Mouse (Mus musculus): Measurements from ENCODE around the gene Arrb1. TPM values are rescaled to one million over a fixed set of nuclear protein-coding genes. Genes with fewer than 3 reads are reported as not detected.
A peak's percentile ranks its signal among the peaks of the same experiment; 100 is the strongest.
"Not testable (repeated sequence)": the region's sequence is repeated elsewhere in the genome, so short reads cannot be mapped to it uniquely, and the experiment has no call there.

Gene Arrb1
- 100 to 1,000 TPM; 167 to 196 TPM for total RNA-seq (2021)

DNA sequence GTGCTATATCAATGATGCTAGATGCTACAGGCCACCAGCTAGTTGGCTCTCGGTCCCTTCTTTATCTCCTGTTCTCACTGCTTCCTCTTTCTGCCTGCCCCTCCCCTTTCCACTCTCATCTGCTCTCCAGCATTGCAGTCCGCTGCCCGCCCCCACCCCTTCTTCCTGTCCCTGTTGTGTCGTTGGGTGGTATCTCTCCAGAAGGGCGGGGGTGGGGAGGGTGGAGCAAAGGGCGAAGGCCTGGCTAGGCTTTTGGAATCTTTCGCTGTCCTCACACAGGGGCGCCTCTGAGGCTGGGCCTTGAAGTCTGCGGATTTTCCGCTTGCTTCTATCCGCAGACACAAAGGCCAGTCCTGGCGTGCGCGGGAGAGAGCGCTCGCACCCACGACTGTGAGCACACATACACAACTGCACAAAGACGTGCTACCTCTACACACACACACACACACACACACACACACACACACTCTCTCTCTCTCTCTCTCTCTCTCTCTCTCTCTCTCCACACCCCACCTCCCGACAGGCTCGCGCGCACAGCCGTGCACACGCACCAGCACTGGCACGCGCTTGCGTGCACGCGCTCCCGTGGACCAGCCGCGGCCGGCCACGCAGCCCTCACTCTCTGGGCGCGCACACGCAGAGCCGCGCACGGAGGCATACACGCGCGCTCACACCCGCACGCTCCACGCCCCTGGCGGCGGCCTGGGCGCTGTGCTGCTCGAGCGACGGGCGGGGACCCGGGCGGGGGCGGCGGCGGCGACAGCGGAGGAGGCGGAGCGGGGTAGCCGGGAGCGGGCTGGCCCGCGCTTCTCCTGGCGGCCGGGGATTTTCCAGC is at the start of gene Arrb1:
Gene Arrb1, plus strand, starts transcription at position 566 of the 835 bp plus-strand sequence.
- intact Hi-C loops (cut with DNase I): no loop called here
- DNase-seq (ENCODE audit: extremely low spot score in 1 of 2, low spot score in 2 of 2): peak; percentile 81 to 92

- intact Hi-C loops (cut with DNase I): no loop called here
- no peak for DNase-seq (ENCODE audit: extremely low spot score in 1 of 2, low spot score in 2 of 2)
Observed at GRCm38 (mm10) chr7:99489708-99490107, 45.6 kb upstream of the Arrb1 start.

DNA sequence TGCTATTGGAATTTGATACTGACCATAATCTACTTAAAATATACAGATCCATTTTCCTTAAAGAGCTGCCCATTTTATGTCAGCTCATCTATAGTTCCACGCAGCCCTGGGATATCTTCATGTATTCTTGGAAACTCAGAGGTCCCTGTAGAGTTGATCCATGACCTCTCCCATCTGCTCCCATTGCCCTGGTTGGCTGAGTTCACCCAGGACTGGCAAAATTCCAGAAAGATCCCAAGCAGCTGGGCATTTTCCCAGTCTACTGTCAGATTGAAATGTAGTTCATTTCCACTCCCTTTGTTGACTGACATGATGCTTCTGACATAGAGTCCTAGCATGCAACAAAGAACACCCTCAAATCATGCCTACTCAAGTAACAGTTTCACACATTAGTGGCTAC is 36.1 kb upstream of the Arrb1 start:
- DNase-seq (ENCODE audit: extremely low spot score in 1 of 2, low spot score in 2 of 2): no peak
- intact Hi-C loops (cut with DNase I): no loop called here

- DNase-seq (ENCODE audit: extremely low spot score in 1 of 2, low spot score in 2 of 2): peak; percentile 64 to 86
- intact Hi-C loops (cut with DNase I): loop anchor here (1.0 to 10.0 kb wide), 4 partner anchors 57 to 375 kb away; no protein-coding TSS in a partner anchor
Observed at GRCm38 (mm10) chr7:99500201-99500600, 35.1 kb upstream of the Arrb1 start.

- no peak for DNase-seq (ENCODE audit: extremely low spot score in 1 of 2, low spot score in 2 of 2)
- intact Hi-C loops (cut with DNase I): loop anchor here (1.0 to 10.0 kb wide), 4 partner anchors 56 to 374 kb away; no protein-coding TSS in a partner anchor
Observed at GRCm38 (mm10) chr7:99500655-99501054, 34.6 kb upstream of the Arrb1 start.

DNA sequence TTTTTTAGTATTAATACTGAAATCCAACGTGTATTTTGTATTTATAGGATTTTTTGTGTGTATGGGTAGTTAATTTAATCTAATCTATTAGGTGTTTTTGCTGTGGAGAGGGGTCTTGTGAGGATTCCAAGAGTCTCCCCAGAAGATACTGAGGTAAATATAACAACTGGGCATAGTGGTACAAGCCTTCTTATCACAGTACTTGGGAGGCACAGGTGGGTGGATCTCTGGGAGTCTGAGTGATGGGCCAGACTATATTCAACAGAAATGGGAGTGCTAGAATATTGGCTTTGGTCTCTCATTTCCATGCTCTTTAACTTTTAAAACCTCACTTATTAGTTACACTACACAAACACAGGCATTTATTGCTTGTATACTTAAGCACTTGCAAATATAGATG is 34.1 kb upstream of the Arrb1 start:
- intact Hi-C loops (cut with DNase I): loop anchor here (2.0 to 10.0 kb wide), 3 partner anchors 56 to 374 kb away; no protein-coding TSS in a partner anchor
- DNase-seq (ENCODE audit: extremely low spot score in 1 of 2, low spot score in 2 of 2): no peak

GRCm38 (mm10) chr7:99504556-99504955 is 30.7 kb upstream of the Arrb1 start:
- intact Hi-C loops (cut with DNase I): loop anchor here (5.0 to 10.0 kb wide), 2 partner anchors 293 to 370 kb away; no protein-coding TSS in a partner anchor

GRCm38 (mm10) chr7:99508187-99508586 is 27.1 kb upstream of the Arrb1 start:
- intact Hi-C loops (cut with DNase I): loop anchor here (10.0 kb wide), 1 partner anchor 367 kb away; no protein-coding TSS in a partner anchor

More at GRCm38 (mm10) chr7:99504556-99504955, 30.7 kb upstream of the Arrb1 start:
- DNase-seq (ENCODE audit: extremely low spot score in 1 of 2, low spot score in 2 of 2): no peak

DNA sequence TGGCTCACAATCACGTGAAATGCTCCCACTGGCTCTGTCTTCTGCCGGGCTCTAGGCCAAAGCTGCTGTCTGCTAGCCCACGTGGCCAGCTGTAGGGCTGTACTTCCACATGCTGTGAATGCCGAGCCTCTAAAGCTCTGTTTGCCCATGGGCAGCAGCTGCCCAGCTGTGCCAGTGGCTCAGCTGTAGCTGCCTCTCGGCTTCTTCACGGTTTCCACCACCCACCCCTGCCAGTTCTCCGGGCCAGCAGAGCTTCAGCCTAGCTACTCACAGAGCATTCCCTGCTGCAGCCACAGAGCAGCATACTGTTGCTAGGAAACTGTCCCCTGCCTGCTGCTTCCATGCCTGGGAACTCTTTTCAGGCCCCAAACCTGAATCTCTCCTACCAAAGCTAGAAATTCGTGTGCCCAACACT is 25.2 kb upstream of the Arrb1 start:
- peak; percentile 50 to 83 for DNase-seq (ENCODE audit: extremely low spot score in 1 of 2, low spot score in 2 of 2)
- intact Hi-C loops (cut with DNase I): no loop called here

More at GRCm38 (mm10) chr7:99508187-99508586, 27.1 kb upstream of the Arrb1 start:
- DNase-seq (ENCODE audit: extremely low spot score in 1 of 2, low spot score in 2 of 2): not testable (repeated sequence)

- intact Hi-C loops (cut with DNase I): no loop called here
- no peak for DNase-seq (ENCODE audit: extremely low spot score in 1 of 2, low spot score in 2 of 2)
Observed at GRCm38 (mm10) chr7:99516092-99516813, 19.0 kb upstream of the Arrb1 start.

DNA sequence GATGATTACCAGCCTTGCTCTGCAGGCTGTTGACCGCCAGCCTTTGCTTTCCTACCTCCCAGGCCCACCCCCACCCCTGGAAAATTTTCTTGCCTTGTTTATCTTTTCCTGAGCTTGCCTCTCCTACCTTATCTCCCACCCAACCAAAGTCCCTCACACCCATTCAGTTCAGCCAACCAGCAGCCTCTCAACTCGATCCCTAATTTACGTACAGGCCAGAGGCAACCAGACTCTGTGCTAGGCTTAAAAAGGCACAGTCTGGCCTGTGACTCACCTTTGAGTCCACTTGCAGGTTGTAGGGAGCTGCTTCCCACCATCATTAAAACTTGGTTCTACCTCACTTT is 18.5 kb upstream of the Arrb1 start:
- intact Hi-C loops (cut with DNase I): no loop called here
- DNase-seq (ENCODE audit: extremely low spot score in 1 of 2, low spot score in 2 of 2): no peak

DNA sequence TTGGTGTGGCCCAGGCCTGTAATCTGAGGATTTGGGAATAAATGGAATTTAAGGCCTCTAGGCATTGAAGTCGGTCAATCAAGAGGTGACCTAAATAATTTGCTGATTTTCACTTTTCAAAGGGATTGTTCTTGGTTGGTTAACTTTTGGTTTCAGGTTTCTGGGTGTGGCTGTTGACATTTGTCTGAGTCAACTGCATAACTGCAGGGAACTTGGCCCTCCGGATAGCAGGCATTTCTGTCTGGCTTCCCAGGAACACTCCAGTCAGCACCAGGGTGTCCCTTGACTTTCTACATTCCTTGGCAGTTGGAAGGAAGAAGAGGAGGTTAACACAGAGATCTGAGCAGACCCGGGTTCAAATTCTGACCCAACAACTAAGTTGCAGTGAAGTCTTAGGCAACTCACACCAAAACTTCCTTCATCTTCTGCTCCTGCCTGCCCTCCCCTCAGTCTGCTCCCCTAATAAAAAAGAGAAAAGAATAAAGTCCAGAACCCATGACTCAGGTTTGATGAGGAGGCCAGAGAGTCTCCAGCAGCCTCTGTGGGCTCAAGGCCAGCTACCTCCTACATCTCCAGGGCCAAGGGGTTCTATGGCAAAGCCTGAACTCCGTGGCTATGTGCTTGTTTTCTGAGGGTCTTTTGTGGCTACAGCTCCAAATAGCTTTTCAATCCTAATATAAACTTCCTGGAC is 16.2 kb upstream of the Arrb1 start:
- DNase-seq (ENCODE audit: extremely low spot score in 1 of 2, low spot score in 2 of 2): no peak
- intact Hi-C loops (cut with DNase I): no loop called here

GRCm38 (mm10) chr7:99523121-99523520 is 12.1 kb upstream of the Arrb1 start:
- intact Hi-C loops (cut with DNase I): no loop called here
- no peak for DNase-seq (ENCODE audit: extremely low spot score in 1 of 2, low spot score in 2 of 2)

DNA sequence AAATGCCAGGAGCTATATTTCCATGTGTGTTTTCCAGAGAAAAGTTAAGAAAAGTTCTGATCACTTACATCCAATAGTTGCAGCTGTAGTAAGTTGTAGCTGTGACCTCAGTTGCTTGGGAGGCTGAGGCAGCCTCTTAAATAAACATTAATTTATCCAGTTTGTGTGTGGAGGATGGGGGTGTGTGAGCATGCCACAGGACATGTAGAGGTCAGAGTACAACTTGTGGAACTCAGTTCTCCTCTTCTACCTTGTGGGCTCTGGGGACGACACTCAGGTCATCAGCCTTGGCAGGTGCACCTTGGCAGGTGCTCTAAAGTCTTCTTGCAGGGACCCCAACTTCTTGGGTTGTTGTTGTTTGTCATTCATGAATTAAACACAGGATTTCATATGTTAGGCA is 11.4 kb upstream of the Arrb1 start:
- DNase-seq (ENCODE audit: extremely low spot score in 1 of 2, low spot score in 2 of 2): no peak
- intact Hi-C loops (cut with DNase I): no loop called here

- DNase-seq (ENCODE audit: extremely low spot score in 1 of 2, low spot score in 2 of 2): no peak
- intact Hi-C loops (cut with DNase I): no loop called here
Observed at GRCm38 (mm10) chr7:99528547-99528946, 6.7 kb upstream of the Arrb1 start.

DNA sequence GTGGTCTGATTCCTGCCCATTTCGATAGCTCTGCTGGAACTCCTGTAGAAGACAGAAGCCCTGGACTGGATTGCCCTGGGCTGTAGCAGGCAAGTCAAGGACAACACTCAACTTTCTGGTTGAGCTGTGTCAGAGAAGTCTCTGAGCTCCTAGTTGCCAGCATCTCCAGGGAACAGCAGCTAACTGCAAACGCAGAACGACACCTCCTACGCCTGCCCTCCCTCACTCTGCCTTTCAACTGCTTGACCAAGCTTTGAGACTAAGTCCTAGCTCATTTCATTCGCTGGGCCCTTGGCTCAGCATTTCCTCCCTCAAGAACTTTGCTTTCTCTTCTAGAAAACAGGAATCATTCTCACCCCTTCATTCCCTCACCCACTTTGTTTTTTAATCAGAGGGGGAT is 5.9 kb upstream of the Arrb1 start:
- DNase-seq (ENCODE audit: extremely low spot score in 1 of 2, low spot score in 2 of 2): no peak
- intact Hi-C loops (cut with DNase I): no loop called here

- intact Hi-C loops (cut with DNase I): no loop called here
- DNase-seq (ENCODE audit: extremely low spot score in 1 of 2, low spot score in 2 of 2): no peak
Observed at GRCm38 (mm10) chr7:99531408-99531970, 3.8 kb upstream of the Arrb1 start.

GRCm38 (mm10) chr7:99532526-99532925 is 2.7 kb upstream of the Arrb1 start:
- DNase-seq (ENCODE audit: extremely low spot score in 1 of 2, low spot score in 2 of 2): no peak
- intact Hi-C loops (cut with DNase I): no loop called here

DNA sequence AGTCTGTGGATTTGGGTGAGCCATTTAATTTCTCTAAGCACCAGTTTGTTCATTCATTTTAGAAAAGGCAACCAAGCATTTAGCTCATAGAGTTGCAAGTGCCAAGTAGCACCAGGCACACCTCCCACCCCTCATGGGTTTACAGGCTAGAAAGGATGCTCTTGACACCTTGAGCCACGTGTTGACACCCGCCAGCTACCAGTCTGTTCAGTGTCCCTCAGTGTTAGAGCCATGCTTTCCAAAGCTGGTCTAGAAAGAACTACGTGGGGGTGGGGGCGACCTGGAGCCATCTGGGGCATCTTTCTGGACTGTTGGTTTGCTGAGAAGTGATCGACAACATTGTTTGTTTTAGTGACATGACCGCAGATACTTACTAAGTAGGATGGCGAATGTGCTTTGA is 1.7 kb upstream of the Arrb1 start:
- intact Hi-C loops (cut with DNase I): no loop called here
- DNase-seq (ENCODE audit: extremely low spot score in 1 of 2, low spot score in 2 of 2): no peak
